Mouse (Mus musculus) stomach, embryonic 14.5 days (tissue): ENCODE measurements around the gene Map7d1. TPM values are rescaled to one million over a fixed set of nuclear protein-coding genes. Genes with fewer than 3 reads are reported as not detected.

Source experiments
- ATAC-seq: fragments of 200-750 bp; cut with Nextera tagmentation; 2 replicates; pipeline ENCODE4 v1.8.0; 2017; ENCODE audit warnings: low read depth, moderate TSS enrichment; ENCODE audit not compliant: insufficient number of reproducible peaks, insufficient read depth, low FRiP score
- H3K27ac ChIP-seq: fragments of 300-500 bp; sonication (generic); 2 replicates; pipeline ENCODE4 v1.5.1; 2014; ENCODE audit warnings: mild to moderate bottlenecking, low read length, moderate library complexity, mixed read lengths
- H3K27me3 ChIP-seq: fragments of 300-500 bp; sonication (generic); 2 replicates; pipeline ENCODE4 v1.6.1; 2014; ENCODE audit warnings: low read length, control low read depth, mixed read lengths; ENCODE audit not compliant: control insufficient read depth, insufficient read depth
- H3K36me3 ChIP-seq: fragments of 300-500 bp; sonication (generic); 2 replicates; pipeline ENCODE4 v1.6.1; 2014; ENCODE audit warnings: mild to moderate bottlenecking, control low read depth, low read length, moderate library complexity, mixed read lengths; ENCODE audit not compliant: control insufficient read depth, insufficient read depth
- H3K4me1 ChIP-seq: fragments of 300-500 bp; sonication (generic); 2 replicates; pipeline ENCODE4 v1.6.1; 2014; ENCODE audit warnings: low read length, control low read depth, mixed read lengths; ENCODE audit not compliant: control insufficient read depth, insufficient read depth
- H3K4me2 ChIP-seq: fragments of 300-500 bp; sonication (generic); replicated peaks from 2 replicates; pipeline ENCODE4 v1.6.1; 2014; ENCODE audit warnings: low read depth, low read length, control low read depth
- H3K4me3 ChIP-seq: fragments of 300-500 bp; sonication (generic); 2 replicates; pipeline ENCODE4 v1.5.1; 2014; ENCODE audit warnings: low read depth, low read length, control low read depth
- H3K9ac ChIP-seq: fragments of 300-500 bp; sonication (generic); replicated peaks from 2 replicates; pipeline ENCODE4 v1.6.1; 2014; ENCODE audit warnings: low read depth, mild to moderate bottlenecking, control low read depth, low read length, moderate library complexity, mixed read lengths
- H3K9me3 ChIP-seq: fragments of 300-500 bp; sonication (generic); 2 replicates; pipeline ENCODE4 v1.6.1; 2016; ENCODE audit warnings: low read depth, low read length, control low read depth; ENCODE audit not compliant: control insufficient read depth
- WGBS: fragments of 180-500 bp; shearing (Covaris S2); extraction: QIAGEN DNeasy Blood & Tissue Kit; methylation state at CpG from one replicate; pipeline ENCODE4 v1.1.7; 2014; 5-methylcytosine and 5-hydroxymethylcytosine counted together
- polyA plus RNA-seq: library from polyadenylated mRNA; unstranded; fragments of >200 nt; fragmentation: Nextera tagmentation; extraction: Ambion mirVana; gene quantifications from 2 replicates; pipeline ENCODE4 v1.2.1, GENCODE M21; 2014

Gene Map7d1
- polyA plus RNA-seq: 37.2 and 38.7 TPM in 2 replicates

- WGBS: under 1% methylated on average over 59 of the region's 59 CpGs
- Histone ChIP-seq H3K4me3 (peak within 1 kb of the TSS; percentile 74), H3K4me1 (peaks cover 52% of the 10 kb centered on the region), H3K27ac (peak within 1 kb of the TSS; percentile 90), H3K9me3 (no peaks in the 10 kb centered on the region), H3K27me3 (no peaks in the 10 kb centered on the region), H3K9ac (peak within 1 kb of the TSS; percentile 81), H3K36me3 (no peaks in the 10 kb centered on the region; the same call in 1 of the 2 replicates), H3K4me2 (peak within 1 kb of the TSS; percentile 89)
- peak; percentile 82 for ATAC-seq
Measured at GRCm38 (mm10) chr4:126256131-126256791, at the start of gene Map7d1. Map7d1 (minus strand) TSS chr4:126256343.

- Histone ChIP-seq H3K4me3 (no peak overlapping the region), H3K4me2 (no peak overlapping the region), H3K36me3 (no peaks in the 10 kb centered on the region), H3K27ac (no peak overlapping the region), H3K9me3 (no peaks in the 10 kb centered on the region), H3K27me3 (peaks cover 7% of the 10 kb centered on the region; the same call in 1 of the 2 replicates), H3K9ac (no peak overlapping the region), H3K4me1 (peaks cover 13% of the 10 kb centered on the region)
- ATAC-seq: no peak
- WGBS: 94% methylated on average over 1 of the region's 1 CpGs
Measured at GRCm38 (mm10) chr4:126305428-126305827, 49.3 kb upstream of the Map7d1 start.

GRCm38 (mm10) chr4:126303877-126304276 lies 47.7 kb upstream of the Map7d1 start:
- Histone ChIP-seq H3K9ac (no peak overlapping the region), H3K4me2 (no peak overlapping the region), H3K36me3 (no peaks in the 10 kb centered on the region), H3K4me3 (no peak overlapping the region), H3K27me3 (peaks cover 12% of the 10 kb centered on the region; the same call in 1 of the 2 replicates), H3K4me1 (peaks cover 17% of the 10 kb centered on the region), H3K9me3 (no peaks in the 10 kb centered on the region), H3K27ac (no peak overlapping the region)
- WGBS: 64% methylated on average over 4 of the region's 4 CpGs
- ATAC-seq: no peak

- ATAC-seq: 0 out of 2 replicates have a peak, but pooled peaks have one; percentile 19
- 8% methylated on average over 27 of the region's 27 CpGs for WGBS
- no peak overlapping the region for H3K9ac ChIP-seq
- H3K4me1 ChIP-seq: peaks cover 22% of the 10 kb centered on the region
- H3K27me3 ChIP-seq: peaks cover 15% of the 10 kb centered on the region; the same call in 1 of the 2 replicates
- peak overlapping the region; percentile 29 for H3K4me3 ChIP-seq
- H3K4me2 ChIP-seq: peak overlapping the region; percentile 79
- H3K9me3 ChIP-seq: no peaks in the 10 kb centered on the region
- no peaks in the 10 kb centered on the region for H3K36me3 ChIP-seq
- H3K27ac ChIP-seq: no peak overlapping the region
Measured at GRCm38 (mm10) chr4:126301584-126302309, 45.6 kb upstream of the Map7d1 start.

GRCm38 (mm10) chr4:126300916-126301583 lies 44.9 kb upstream of the Map7d1 start:
- peak overlapping the region; percentile 79 for H3K4me2 ChIP-seq
- H3K4me1 ChIP-seq: peaks cover 22% of the 10 kb centered on the region
- no peaks in the 10 kb centered on the region for H3K9me3 ChIP-seq
- 0 out of 2 replicates have a peak overlapping the region, but pooled peaks have one; percentile 10 for H3K9ac ChIP-seq
- peak; percentile 31; the same call in 1 of the 2 replicates for ATAC-seq
- H3K36me3 ChIP-seq: no peaks in the 10 kb centered on the region
- H3K4me3 ChIP-seq: peak overlapping the region; percentile 29
- H3K27ac ChIP-seq: no peak overlapping the region
- 1% methylated on average over 50 of the region's 50 CpGs for WGBS
- peaks cover 15% of the 10 kb centered on the region; the same call in 1 of the 2 replicates for H3K27me3 ChIP-seq

GRCm38 (mm10) chr4:126296617-126297101 lies 40.5 kb upstream of the Map7d1 start:
- 1% methylated on average over 34 of the region's 34 CpGs for WGBS
- Histone ChIP-seq H3K27ac (peak overlapping the region; percentile 41; the same call in 1 of the 2 replicates), H3K27me3 (peaks cover 15% of the 10 kb centered on the region; the same call in 1 of the 2 replicates), H3K9ac (no peak overlapping the region; the same call in 1 of the 2 replicates), H3K4me2 (peak overlapping the region; percentile 41), H3K36me3 (no peaks in the 10 kb centered on the region), H3K9me3 (no peaks in the 10 kb centered on the region), H3K4me1 (peaks cover 21% of the 10 kb centered on the region), H3K4me3 (peak overlapping the region; percentile 18)
- ATAC-seq: peak; percentile 57; the same call in 1 of the 2 replicates

- 45% methylated on average over 4 of the region's 4 CpGs for WGBS
- Histone ChIP-seq H3K4me1 (peaks cover 14% of the 10 kb centered on the region), H3K4me3 (no peak overlapping the region), H3K4me2 (peak overlapping the region; percentile 41; the same call in 1 of the 2 replicates), H3K9ac (no peak overlapping the region), H3K27me3 (peaks cover 13% of the 10 kb centered on the region; the same call in 1 of the 2 replicates), H3K27ac (no peak overlapping the region), H3K9me3 (no peaks in the 10 kb centered on the region), H3K36me3 (no peaks in the 10 kb centered on the region)
- ATAC-seq: no peak
Measured at GRCm38 (mm10) chr4:126295937-126296336, 39.8 kb upstream of the Map7d1 start.

GRCm38 (mm10) chr4:126295152-126295551 lies 39.0 kb upstream of the Map7d1 start:
- Histone ChIP-seq H3K36me3 (no peaks in the 10 kb centered on the region), H3K4me1 (peaks cover 6% of the 10 kb centered on the region), H3K9ac (no peak overlapping the region), H3K9me3 (no peaks in the 10 kb centered on the region), H3K27me3 (0 out of 2 replicates have a peak, but pooled peaks cover 5% of the 10 kb centered on the region), H3K4me2 (no peak overlapping the region), H3K27ac (no peak overlapping the region), H3K4me3 (no peak overlapping the region)
- no peak for ATAC-seq
- 77% methylated on average over 6 of the region's 6 CpGs for WGBS
